Mouse (Mus musculus): ENCODE data around the gene Galnt7. TPM values are rescaled to one million over a fixed set of nuclear protein-coding genes. Genes with fewer than 3 reads are reported as not detected.

Galnt7 gene
- total and polyA plus RNA-seq, 3 experiments: 11.1 to 138 (median 18.5) TPM

GRCm38 (mm10) chr8:57479700-57480099 is 173.1 kb downstream of the Galnt7 start:
- H3K27ac ChIP-seq (ENCODE audit: control insufficient read depth, low read depth, low read length): no peak overlapping the region
- no peaks in the 10 kb centered on the region for H3K9me3 ChIP-seq (replicated peaks; ENCODE audit: insufficient read depth, low read length)
- no peak for TF ChIP-seq CHD2 (IDR thresholded peaks at IDR 0.05; ENCODE audit: low read length)
- TF ChIP-seq USF2 (IDR thresholded peaks at IDR 0.05; ENCODE audit: borderline replicate concordance in 1 of 2, insufficient read depth in 1 of 2, low read depth in 1 of 2, low read length in 2 of 2): no peak
- no peak for TF ChIP-seq CHD1 (IDR thresholded peaks at IDR 0.05; ENCODE audit: low read depth, low read length)
- TF ChIP-seq TBP (IDR thresholded peaks at IDR 0.05; ENCODE audit: low read depth, low read length): no peak
- DNase-seq (ENCODE audit: low read depth, low spot score): no peak
- H3K9ac ChIP-seq (ENCODE audit: control insufficient read depth, low read depth, low read length, poor library complexity, severe bottlenecking): no peak overlapping the region
- peaks cover 0 to 2% of the 10 kb centered on the region in 2 experiments; a peak in 2 of 4 replicates for H3K36me3 ChIP-seq (ENCODE audit: control insufficient read depth in 1 of 2, insufficient read depth in 2 of 2, low read length in 2 of 2)
- no peak overlapping the region for H3K4me3 ChIP-seq (ENCODE audit: control insufficient read depth in 1 of 2, insufficient read depth in 1 of 2, low read depth in 2 of 2, low read length in 2 of 2)
- H3K79me2 ChIP-seq (ENCODE audit: control insufficient read depth, insufficient read depth, low read length, poor library complexity): no peaks in the 10 kb centered on the region
- no peaks in the 10 kb centered on the region for H3K4me1 ChIP-seq (ENCODE audit: control insufficient read depth in 1 of 2, insufficient read depth in 2 of 2, low read length in 2 of 2)
- H3K27me3 ChIP-seq (ENCODE audit: control insufficient read depth in 1 of 2, insufficient read depth in 2 of 2, low read length in 2 of 2): no peaks in the 10 kb centered on the region

GRCm38 (mm10) chr8:57478406-57478805 is 174.4 kb downstream of the Galnt7 start:
- Histone ChIP-seq H3K9ac (ENCODE audit: control insufficient read depth, low read depth, low read length, poor library complexity, severe bottlenecking) (no peak overlapping the region), H3K4me3 (ENCODE audit: control insufficient read depth in 1 of 2, insufficient read depth in 1 of 2, low read depth in 2 of 2, low read length in 2 of 2) (no peak overlapping the region), H3K9me3 (replicated peaks; ENCODE audit: insufficient read depth, low read length) (no peaks in the 10 kb centered on the region), H3K79me2 (ENCODE audit: control insufficient read depth, insufficient read depth, low read length, poor library complexity) (no peaks in the 10 kb centered on the region), H3K27ac (ENCODE audit: control insufficient read depth, low read depth, low read length) (no peak overlapping the region), H3K27me3 (ENCODE audit: control insufficient read depth in 1 of 2, insufficient read depth in 2 of 2, low read length in 2 of 2) (no peaks in the 10 kb centered on the region), H3K4me1 (ENCODE audit: control insufficient read depth in 1 of 2, insufficient read depth in 2 of 2, low read length in 2 of 2) (no peaks in the 10 kb centered on the region), H3K36me3 (ENCODE audit: control insufficient read depth in 1 of 2, insufficient read depth in 2 of 2, low read length in 2 of 2) (peaks cover 0 to 2% of the 10 kb centered on the region in 2 experiments; a peak in 1 of 4 replicates)
- DNase-seq (ENCODE audit: low read depth, low spot score): no peak
- TF ChIP-seq E2F4 (IDR thresholded peaks at IDR 0.05; ENCODE audit: borderline replicate concordance, low read depth, low read length) (no peak), MYB (IDR thresholded peaks at IDR 0.05; ENCODE audit: low read depth, low read length) (no peak), GATA1 (IDR thresholded peaks at IDR 0.05; ENCODE audit: low read depth, low read length) (no peak), GABPA (IDR thresholded peaks at IDR 0.05; ENCODE audit: low read depth, low read length) (no peak), JUND (IDR thresholded peaks at IDR 0.05; ENCODE audit: low read depth, low read length) (no peak), MAFK (IDR thresholded peaks at IDR 0.05; ENCODE audit: borderline replicate concordance, low read depth, low read length) (no peak), ZNF384 (IDR thresholded peaks at IDR 0.05; ENCODE audit: low read depth, low read length) (no peak), HCFC1 (IDR thresholded peaks at IDR 0.05; ENCODE audit: low read depth, low read length) (no peak), POLR2AphosphoS5 (IDR thresholded peaks at IDR 0.05; ENCODE audit: borderline replicate concordance, low read depth, low read length) (no peak), POLR2A (IDR thresholded peaks at IDR 0.05; ENCODE audit: control insufficient read depth in 1 of 2, insufficient read depth in 1 of 2, low read depth in 1 of 2, low read length in 2 of 2, poor library complexity in 1 of 2) (no peak), CHD1 (IDR thresholded peaks at IDR 0.05; ENCODE audit: low read depth, low read length) (no peak), POLR2AphosphoS2 (IDR thresholded peaks at IDR 0.05; ENCODE audit: low read length) (no peak), MAX (IDR thresholded peaks at IDR 0.05; ENCODE audit: low read length) (no peak), ZMIZ1 (IDR thresholded peaks at IDR 0.05; ENCODE audit: low read depth, low read length) (no peak), ZC3H11A (IDR thresholded peaks at IDR 0.05; ENCODE audit: low read depth, low read length) (no peak), MAZ (IDR thresholded peaks at IDR 0.05; ENCODE audit: low read depth, low read length) (no peak), ETS1 (IDR thresholded peaks at IDR 0.05; ENCODE audit: low read depth, low read length) (no peak), CTCF (IDR thresholded peaks at IDR 0.05 in 2 of 3, conservative IDR thresholded peaks at IDR 0.05 in 1 of 3; ENCODE audit: control insufficient read depth in 1 of 3, insufficient read depth in 1 of 3, low read depth in 2 of 3, low read length in 3 of 3, poor library complexity in 1 of 3, severe bottlenecking in 1 of 3) (no peak)

Other genes with a start within 250 kb of the Galnt7 start
- gene Scrg1, start 197.1 kb downstream of the Galnt7 start, total RNA-seq (2012; rRNA removed): not detected in 2 replicates
- gene Scrg1, start 197.1 kb downstream of the Galnt7 start, polyA plus RNA-seq (2012; ENCODE audit: insufficient read depth in 1 of 2, insufficient read length in 2 of 2, low read depth in 1 of 2, low replicate concordance in 2 of 2, missing spikeins in 1 of 2): not detected
- 34.2 and 45.6 TPM in 2 replicates for gene Sap30, start 165.2 kb downstream of the Galnt7 start, total RNA-seq (2012; rRNA removed)
- gene Sap30, start 165.2 kb downstream of the Galnt7 start, polyA plus RNA-seq (2012; ENCODE audit: insufficient read depth in 1 of 2, insufficient read length in 2 of 2, low read depth in 1 of 2, low replicate concordance in 2 of 2, missing spikeins in 1 of 2): 10 to 100 TPM in 1 of 2 experiments, not detected in 1; 64.0 TPM
- 126 and 160 TPM in 2 replicates for gene Hmgb2, start 141.1 kb downstream of the Galnt7 start, total RNA-seq (2012; rRNA removed)
- 100 to 1,000 TPM; 220 to 399 TPM for gene Hmgb2, start 141.1 kb downstream of the Galnt7 start, polyA plus RNA-seq (2012; ENCODE audit: insufficient read depth in 1 of 2, insufficient read length in 2 of 2, low read depth in 1 of 2, low replicate concordance in 2 of 2, missing spikeins in 1 of 2)

Measured in MEL (cell line).